ENCODE assay signal across 8 mouse cellular contexts in genomic region chr5:66607201-66607600, GRCm38 (mm10).
"Had no signal": no experiment of that assay in that cellular context is flagged by ENCODE, and none has a peak within 500 bp of the region (broad histone marks: within the 10 kb centered on the region; RNA-seq: fewer than 3 reads in every experiment).

No protein-coding gene starts in this region.

- H3K4me2 ChIP-seq: limb, embryonic 15.5 days; liver, embryonic 12.5 days; midbrain, embryonic 13.5 days had no signal

- ATAC-seq: liver, embryonic 12.5 days; midbrain, embryonic 13.5 days had no signal

- H3K9me3 ChIP-seq: limb, embryonic 15.5 days; liver, embryonic 12.5 days; midbrain, embryonic 13.5 days had no signal

- DNase-seq: kidney, adult 8-10 months; kidney, postnatal 4 days; lung, postnatal 10 days; right cerebral cortex, postnatal 14 days; thymus, postnatal 36 days had no signal

- H3K9ac ChIP-seq: limb, embryonic 15.5 days; liver, embryonic 12.5 days; midbrain, embryonic 13.5 days had no signal

- H3K36me3 ChIP-seq: limb, embryonic 15.5 days; liver, embryonic 12.5 days; midbrain, embryonic 13.5 days had no signal

- H3K27me3 ChIP-seq: limb, embryonic 15.5 days; liver, embryonic 12.5 days; midbrain, embryonic 13.5 days had no signal

- H3K27ac ChIP-seq: liver, embryonic 12.5 days; midbrain, embryonic 13.5 days had no signal

- H3K4me3 ChIP-seq: limb, embryonic 15.5 days; liver, embryonic 12.5 days; midbrain, embryonic 13.5 days had no signal
